Mouse (Mus musculus): Measurements from ENCODE around the gene Cd8b1.

The Cd8b1 gene

DNA sequence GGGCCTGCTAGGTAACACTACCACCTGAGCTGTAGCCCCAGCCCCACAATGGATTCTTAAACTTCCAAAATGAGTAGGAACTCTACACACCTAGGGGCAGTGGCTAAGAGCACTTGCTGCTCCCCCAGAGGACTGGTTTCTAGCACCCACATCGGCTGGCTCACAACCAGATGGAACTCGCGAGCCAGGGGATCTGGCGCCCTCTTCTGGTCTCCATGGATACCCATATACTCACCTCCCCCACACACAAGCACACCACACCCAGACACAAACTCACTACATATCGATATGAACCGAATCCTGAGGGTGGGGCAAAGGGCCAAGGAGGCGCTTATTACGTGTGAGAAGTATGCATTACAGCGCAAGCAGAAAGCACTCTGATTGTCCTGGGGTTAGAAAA, 25.4 kb downstream of the Cd8b1 start:
- in situ Hi-C loops (cut with MboI, MseI) = no loop called here

DNA sequence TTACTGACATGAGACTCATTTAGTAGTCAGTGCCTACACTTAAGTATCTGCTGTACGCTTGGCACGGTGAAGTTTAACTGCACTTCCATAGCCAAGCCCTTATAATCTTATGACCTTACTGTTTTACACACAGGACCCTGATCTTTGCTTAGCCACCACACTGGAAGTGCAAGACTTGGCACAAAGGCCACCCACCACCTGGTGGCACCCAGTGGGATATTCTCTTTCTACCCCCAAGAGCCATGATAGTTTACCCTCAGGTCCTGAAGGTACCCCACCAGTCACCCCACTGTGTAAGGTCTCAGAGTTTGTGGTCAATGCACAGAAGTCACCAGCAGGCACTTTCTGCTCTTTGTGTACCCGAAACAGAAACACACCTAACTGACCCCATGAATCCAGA, 28.6 kb downstream of the Cd8b1 start:
- in situ Hi-C loops (cut with MboI, MseI) = no loop called here

GRCm38 (mm10) chr6:71352201-71352600, 29.6 kb downstream of the Cd8b1 start:
- in situ Hi-C loops (cut with MboI, MseI) = no loop called here

GRCm38 (mm10) chr6:71352866-71353427, 30.4 kb downstream of the Cd8b1 start:
- in situ Hi-C loops (cut with MboI, MseI) = no loop called here

GRCm38 (mm10) chr6:71353722-71354121, 31.1 kb downstream of the Cd8b1 start:
- in situ Hi-C loops (cut with MboI, MseI) = no loop called here

DNA sequence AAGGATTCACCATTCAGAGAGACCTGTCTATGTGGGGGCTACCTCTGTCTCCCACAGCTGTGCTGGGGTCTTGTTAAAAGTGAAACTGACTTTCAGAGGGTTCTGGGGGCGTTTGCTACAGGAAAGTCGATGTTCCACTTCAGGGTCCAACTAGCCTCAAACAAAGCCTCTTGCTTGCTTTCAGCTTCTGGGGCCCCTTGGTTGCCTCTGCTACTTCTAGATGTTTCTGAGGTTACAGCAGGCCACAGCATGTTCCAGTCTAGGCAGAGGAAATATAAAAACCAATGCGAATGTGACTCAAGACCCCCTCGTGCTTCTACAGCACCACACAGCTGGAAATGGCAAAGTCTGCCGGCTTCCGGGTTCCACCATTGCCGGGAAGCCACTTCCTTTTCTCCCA, 34.9 kb downstream of the Cd8b1 start:
- in situ Hi-C loops (cut with MboI, MseI) = no loop called here

DNA sequence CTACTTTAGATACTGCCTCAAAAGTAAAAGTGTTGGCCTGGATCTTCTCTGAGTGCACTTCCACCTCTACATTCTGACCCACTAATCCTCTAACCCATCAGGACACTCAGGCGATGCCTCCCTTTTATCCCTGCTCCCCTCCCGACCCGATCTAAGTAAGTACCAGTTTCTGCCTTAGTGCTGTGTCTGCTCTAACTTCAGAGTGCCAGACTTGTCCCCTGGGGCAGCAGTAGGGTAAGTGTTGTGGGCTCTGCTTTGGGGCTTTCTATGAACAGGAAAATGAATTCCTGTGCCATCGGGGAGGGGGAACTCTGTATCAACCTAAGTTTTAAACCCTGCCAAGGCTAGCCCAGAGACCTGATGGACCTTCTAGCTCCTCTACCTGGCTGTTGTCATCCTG, 37.6 kb downstream of the Cd8b1 start:
- in situ Hi-C loops (cut with MboI, MseI) = no loop called here

GRCm38 (mm10) chr6:71360751-71361150, 38.2 kb downstream of the Cd8b1 start:
- in situ Hi-C loops (cut with MboI, MseI) = no loop called here

GRCm38 (mm10) chr6:71361156-71361670, 38.6 kb downstream of the Cd8b1 start:
- in situ Hi-C loops (cut with MboI, MseI) = no loop called here

- in situ Hi-C loops (cut with MboI, MseI) = no loop called here
Observed at GRCm38 (mm10) chr6:71363995-71364394, 41.4 kb downstream of the Cd8b1 start.

DNA sequence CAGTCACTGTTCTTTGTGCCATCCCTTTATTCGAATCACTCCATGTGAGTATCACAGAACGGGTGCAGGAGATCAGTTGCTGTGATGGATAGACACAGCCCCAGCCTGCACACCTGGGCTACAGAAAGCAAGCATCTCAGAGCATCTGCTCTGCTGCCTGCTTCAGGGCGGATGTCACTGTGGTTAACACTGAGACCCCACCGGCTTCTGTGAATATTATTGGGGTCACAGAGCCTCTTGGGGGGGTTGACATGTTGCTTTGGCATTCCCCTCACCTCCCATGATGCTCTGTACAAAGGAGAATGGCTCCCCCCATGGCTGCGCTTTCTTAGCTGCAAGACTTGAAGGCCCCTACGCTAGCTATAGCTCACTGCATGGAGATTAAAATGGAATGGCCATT, 46.8 kb downstream of the Cd8b1 start:
- in situ Hi-C loops (cut with MboI, MseI) = no loop called here

DNA sequence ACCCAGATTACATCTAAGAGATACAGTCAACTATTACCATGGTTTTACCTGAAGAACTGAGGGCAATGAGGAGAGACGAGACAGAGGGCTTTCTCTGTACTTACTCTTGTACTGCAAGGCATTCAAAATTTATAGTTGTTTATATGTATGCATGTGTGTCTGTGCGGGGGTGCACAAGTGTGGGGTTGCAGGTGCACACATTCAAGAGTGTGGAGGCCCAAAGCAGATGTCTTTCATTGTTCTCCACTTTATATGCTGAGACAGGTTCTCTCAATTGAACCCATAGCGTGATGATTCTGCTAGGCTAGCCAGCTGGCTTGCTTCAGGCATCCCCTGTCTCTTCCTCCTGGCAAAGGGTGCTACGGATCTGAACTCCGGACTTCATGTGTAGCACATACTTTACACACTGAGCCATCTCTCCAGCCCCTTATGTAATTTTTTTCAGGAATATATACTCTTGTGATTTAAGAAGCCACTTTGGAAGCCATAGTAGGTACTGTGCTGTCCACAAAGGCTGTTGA, 48.6 kb downstream of the Cd8b1 start:
- in situ Hi-C loops (cut with MboI, MseI) = no loop called here

GRCm38 (mm10) chr6:71372041-71372720, 49.6 kb downstream of the Cd8b1 start:
- in situ Hi-C loops (cut with MboI, MseI) = no loop called here

DNA sequence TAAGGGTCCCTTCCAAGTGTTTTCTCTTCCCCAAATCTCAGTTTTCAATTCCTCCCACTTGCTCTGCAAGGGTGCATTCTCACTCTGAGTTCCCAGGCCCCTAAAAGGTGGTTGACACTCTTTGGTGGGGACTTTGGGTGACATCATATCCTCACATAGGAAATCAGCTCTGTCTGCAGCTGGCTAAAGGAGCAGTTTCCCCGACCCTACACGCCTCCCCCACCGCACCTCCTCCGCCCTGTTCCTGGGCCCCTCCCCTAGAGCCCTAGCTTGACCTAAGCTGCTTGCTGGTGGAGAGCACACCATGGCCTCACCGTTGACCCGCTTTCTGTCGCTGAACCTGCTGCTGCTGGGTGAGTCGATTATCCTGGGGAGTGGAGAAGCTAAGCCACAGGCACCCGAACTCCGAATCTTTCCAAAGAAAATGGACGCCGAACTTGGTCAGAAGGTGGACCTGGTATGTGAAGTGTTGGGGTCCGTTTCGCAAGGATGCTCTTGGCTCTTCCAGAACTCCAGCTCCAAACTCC, 50.7 kb downstream of the Cd8b1 start, which contains the start of gene Cd8a:
Cd8a (plus strand) TSS at position 179 of the 527 bp plus-strand sequence.
- in situ Hi-C loops (cut with MboI, MseI) = no loop called here

DNA sequence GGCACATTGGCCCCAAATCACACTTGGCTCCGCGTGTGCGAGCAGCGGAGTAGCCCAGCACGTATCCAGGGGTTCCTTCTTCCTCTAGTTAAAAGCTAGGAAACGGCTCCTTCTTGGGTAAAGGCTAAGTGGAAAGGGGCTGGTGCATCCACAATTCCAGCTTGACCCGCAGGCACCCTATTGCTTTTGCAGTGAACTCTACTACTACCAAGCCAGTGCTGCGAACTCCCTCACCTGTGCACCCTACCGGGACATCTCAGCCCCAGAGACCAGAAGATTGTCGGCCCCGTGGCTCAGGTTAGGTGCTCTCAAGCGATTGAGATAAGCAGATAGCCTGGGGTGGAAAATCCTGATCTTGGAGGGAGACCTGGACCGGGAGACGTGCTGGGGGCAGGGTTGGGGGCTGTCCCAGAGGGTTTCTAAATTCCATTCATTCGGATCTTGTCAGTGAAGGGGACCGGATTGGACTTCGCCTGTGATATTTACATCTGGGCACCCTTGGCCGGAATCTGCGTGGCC, 51.8 kb downstream of the Cd8b1 start:
- in situ Hi-C loops (cut with MboI, MseI) = no loop called here

GRCm38 (mm10) chr6:71374921-71375320, 52.3 kb downstream of the Cd8b1 start:
- in situ Hi-C loops (cut with MboI, MseI) = no loop called here

- in situ Hi-C loops (cut with MboI, MseI) = no loop called here
Observed at GRCm38 (mm10) chr6:71376711-71377110, 54.1 kb downstream of the Cd8b1 start.

DNA sequence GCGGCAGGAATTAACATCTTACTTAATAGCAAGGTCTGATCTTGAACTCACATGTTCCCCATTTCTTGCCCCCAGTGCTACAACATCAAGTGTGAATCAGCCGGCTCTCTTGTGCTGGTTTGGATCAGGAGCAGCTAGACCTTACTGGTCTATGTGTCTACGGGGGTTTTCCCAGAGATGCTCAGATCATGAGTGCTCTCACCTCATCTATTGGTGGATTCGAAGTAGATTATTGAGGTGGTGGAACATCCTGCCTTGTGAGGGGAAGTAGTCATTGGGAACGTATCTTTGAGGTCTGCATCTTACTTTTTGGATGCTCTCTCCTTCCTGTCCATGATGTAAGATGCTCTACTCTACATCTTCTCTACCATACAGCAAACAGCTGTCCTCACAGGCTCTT, 59.1 kb downstream of the Cd8b1 start:
- in situ Hi-C loops (cut with MboI, MseI) = no loop called here

Measured in T-helper 1 cell (primary cell).